Mouse (Mus musculus) left cerebral cortex, postnatal 36 days (tissue): ENCODE measurements around the gene Arl1. TPM values are rescaled to one million over a fixed set of nuclear protein-coding genes. Genes with fewer than 3 reads are reported as not detected.
"Not testable (repeated sequence)": the region's sequence is repeated elsewhere in the genome, so short reads cannot be mapped to it uniquely, and the experiment has no call there.

ENCODE experiments used
- DNase-seq, 2 experiments: peaks; one replicate each; pipeline ENCODE4 v3.0.0; 2021 to 2022; ENCODE audit warnings: low spot score in 2 of 2, mixed read lengths in 1 of 2
- intact Hi-C: fragments of 180-260 bp; cut with DNase I; formaldehyde crosslinking; loops from one replicate; pipeline ENCODE4 v1.15.1; 2025
- total RNA-seq, 2 experiments: library from RNA; stranded (reverse); gene quantifications; 2 replicates each; pipeline ENCODE4 v1.2.3; 2021

Arl1 gene
- total RNA-seq, 2 experiments from 2014 or later, result 127 TPM

DNA sequence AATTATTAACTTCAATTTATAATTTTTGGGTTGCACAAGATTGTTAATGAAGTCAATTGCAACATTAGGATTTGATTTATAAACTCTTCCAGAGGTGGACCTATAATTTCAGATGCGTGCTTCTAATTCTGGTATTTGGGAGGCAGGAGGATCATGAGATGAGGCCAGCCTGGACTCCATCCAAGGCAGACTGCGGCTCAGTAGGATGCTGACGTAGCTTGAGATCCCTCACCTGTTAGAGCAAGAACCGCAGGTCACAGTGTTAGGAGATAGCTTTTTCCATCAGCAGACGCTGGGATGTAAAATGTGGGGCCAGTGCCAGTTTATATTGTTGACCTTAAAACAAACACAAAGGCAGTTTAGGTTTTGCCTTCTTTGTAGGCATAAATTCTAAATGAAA is 10.1 kb downstream of the Arl1 start:
- no peak for DNase-seq
- intact Hi-C loops, result no loop called here

- DNase-seq, result no peak
- intact Hi-C loops, result no loop called here
Measured at GRCm38 (mm10) chr10:88741426-88741825, 10.8 kb downstream of the Arl1 start.

- no peak for DNase-seq
- intact Hi-C loops, result no loop called here
Measured at GRCm38 (mm10) chr10:88761524-88762212, 31.0 kb downstream of the Arl1 start.

GRCm38 (mm10) chr10:88765431-88766142 is 34.9 kb downstream of the Arl1 start:
- intact Hi-C loops, result no loop called here
- DNase-seq, result no peak

- DNase-seq, result no peak
- intact Hi-C loops, result no loop called here
Measured at GRCm38 (mm10) chr10:88768961-88769360, 38.3 kb downstream of the Arl1 start.

DNA sequence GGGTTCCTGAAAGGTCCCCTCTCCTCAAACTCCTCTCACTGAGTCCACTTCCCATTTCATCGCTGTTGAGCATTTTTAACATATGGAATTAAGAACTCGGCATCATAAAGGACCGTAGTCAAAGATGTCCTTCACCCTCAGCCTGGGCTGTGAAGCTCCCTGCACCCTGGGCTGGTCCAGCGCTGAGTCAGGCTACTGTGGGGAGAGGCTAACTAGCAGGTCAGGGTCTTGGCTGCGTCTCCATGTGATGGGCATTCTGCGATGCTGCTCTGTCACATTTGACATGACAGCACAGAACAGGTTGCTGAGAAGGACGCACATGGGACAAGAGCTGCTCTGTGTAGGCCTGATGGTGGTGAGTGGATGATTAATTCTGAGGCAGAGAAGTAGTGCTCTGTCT is 39.0 kb downstream of the Arl1 start:
- intact Hi-C loops, result no loop called here
- no peak for DNase-seq

DNA sequence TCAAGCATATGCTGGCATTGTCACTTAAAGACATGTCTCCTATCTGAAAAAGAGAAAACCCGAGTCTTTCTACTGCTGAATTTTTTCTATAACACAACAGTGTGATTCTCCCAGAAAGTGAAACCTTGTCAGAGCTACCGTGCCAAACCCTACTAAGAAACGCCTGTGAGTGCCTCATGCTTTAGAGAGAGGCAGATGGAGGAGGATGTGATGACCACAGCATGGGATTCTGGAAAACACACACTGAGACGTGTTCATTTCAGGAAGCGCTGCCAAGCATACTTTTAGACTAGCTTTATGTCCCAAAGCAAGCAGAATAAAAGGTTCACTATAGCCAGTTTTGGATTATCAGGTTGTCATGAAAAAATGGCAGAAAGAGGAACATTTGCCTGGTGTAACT is 42.3 kb downstream of the Arl1 start:
- DNase-seq, intact Hi-C loops: not testable (repeated sequence)

GRCm38 (mm10) chr10:88776206-88776605 is 45.5 kb downstream of the Arl1 start:
- peak; percentile 32 to 49 for DNase-seq
- intact Hi-C loops, result no loop called here

GRCm38 (mm10) chr10:88780716-88781115 is 50.1 kb downstream of the Arl1 start:
- intact Hi-C loops, result no loop called here
- DNase-seq, result no peak

DNA sequence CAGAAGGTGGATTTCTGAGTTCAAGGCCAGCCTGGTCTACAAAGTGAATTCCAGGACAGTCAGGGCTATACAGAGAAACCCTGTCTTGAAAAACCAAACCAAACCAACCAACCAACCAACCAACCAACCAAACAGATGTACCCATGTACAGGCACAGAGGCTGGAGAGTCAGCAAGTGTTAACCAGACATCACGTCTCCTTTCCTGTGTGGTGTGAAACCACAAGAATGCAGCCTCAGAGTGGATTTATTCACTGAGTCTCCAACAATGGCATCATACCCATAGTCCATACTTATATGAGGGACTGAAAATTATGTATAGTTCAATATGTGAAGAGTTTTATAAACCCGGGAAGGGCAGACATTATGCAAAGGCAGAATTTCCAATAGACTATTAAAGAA is 52.5 kb downstream of the Arl1 start:
- DNase-seq, intact Hi-C loops: not testable (repeated sequence)

- intact Hi-C loops, result no loop called here
Measured at GRCm38 (mm10) chr10:88783941-88784340, 53.3 kb downstream of the Arl1 start.

GRCm38 (mm10) chr10:88784513-88784931 is 53.9 kb downstream of the Arl1 start:
- intact Hi-C loops, result no loop called here
- no peak for DNase-seq

More at GRCm38 (mm10) chr10:88783941-88784340, 53.3 kb downstream of the Arl1 start:
- DNase-seq, result no peak

GRCm38 (mm10) chr10:88793671-88794070 is 63.0 kb downstream of the Arl1 start:
- DNase-seq, result no peak
- intact Hi-C loops, result no loop called here

Other genes starting within 250 kb of the Arl1 start
- gene Chpt1, start 226.8 kb upstream of the Arl1 start, total RNA-seq, result 10 to 100 TPM; 35.6 to 42.1 TPM
- 1 to 10 TPM; 6.1 TPM for gene Mybpc1, start 125.7 kb upstream of the Arl1 start, total RNA-seq
- gene Spic, start 45.8 kb upstream of the Arl1 start, total RNA-seq, result not detected
- gene Utp20, start 95.9 kb downstream of the Arl1 start, total RNA-seq, result 10 to 100 TPM; 14.4 to 23.2 TPM
- gene Slc5a8, start 155.1 kb downstream of the Arl1 start, total RNA-seq, result not detected